Mouse (Mus musculus) liver, postnatal 0 days (tissue): ENCODE measurements around the gene Git2.

Experiments
- CTCF ChIP-seq: sonication (generic); IDR thresholded peaks from 2 replicates; pipeline ENCODE4 v1.5.1; 2016; ENCODE audit warnings: antibody characterized with exemption, low read depth
- EP300 ChIP-seq: IDR thresholded peaks from 2 replicates; pipeline ENCODE4 v1.6.1; 2016; ENCODE audit warnings: antibody characterized with exemption, low read depth, mild to moderate bottlenecking

GRCm38 (mm10) chr5:114745581-114745980 is 29.7 kb downstream of the Git2 start:
- TF ChIP-seq EP300 (no peak), CTCF (no peak)
